Mouse (Mus musculus) ES-Bruce4 (cell line): ENCODE measurements around the gene Vps37b.

Source experiments
- CTCF ChIP-seq: IDR thresholded peaks from one replicate; pipeline ENCODE4 v1.8.1; 2011; ENCODE audit warnings: low read depth, low read length
- EP300 ChIP-seq: IDR thresholded peaks from 2 replicates; pipeline ENCODE4 v1.6.1; 2011; ENCODE audit warnings: low read depth, low read length; ENCODE audit not compliant: insufficient read depth
- POLR2A ChIP-seq: IDR thresholded peaks from one replicate; pipeline ENCODE4 v1.8.1; 2011; ENCODE audit warnings: low read length; ENCODE audit not compliant: insufficient read depth

DNA sequence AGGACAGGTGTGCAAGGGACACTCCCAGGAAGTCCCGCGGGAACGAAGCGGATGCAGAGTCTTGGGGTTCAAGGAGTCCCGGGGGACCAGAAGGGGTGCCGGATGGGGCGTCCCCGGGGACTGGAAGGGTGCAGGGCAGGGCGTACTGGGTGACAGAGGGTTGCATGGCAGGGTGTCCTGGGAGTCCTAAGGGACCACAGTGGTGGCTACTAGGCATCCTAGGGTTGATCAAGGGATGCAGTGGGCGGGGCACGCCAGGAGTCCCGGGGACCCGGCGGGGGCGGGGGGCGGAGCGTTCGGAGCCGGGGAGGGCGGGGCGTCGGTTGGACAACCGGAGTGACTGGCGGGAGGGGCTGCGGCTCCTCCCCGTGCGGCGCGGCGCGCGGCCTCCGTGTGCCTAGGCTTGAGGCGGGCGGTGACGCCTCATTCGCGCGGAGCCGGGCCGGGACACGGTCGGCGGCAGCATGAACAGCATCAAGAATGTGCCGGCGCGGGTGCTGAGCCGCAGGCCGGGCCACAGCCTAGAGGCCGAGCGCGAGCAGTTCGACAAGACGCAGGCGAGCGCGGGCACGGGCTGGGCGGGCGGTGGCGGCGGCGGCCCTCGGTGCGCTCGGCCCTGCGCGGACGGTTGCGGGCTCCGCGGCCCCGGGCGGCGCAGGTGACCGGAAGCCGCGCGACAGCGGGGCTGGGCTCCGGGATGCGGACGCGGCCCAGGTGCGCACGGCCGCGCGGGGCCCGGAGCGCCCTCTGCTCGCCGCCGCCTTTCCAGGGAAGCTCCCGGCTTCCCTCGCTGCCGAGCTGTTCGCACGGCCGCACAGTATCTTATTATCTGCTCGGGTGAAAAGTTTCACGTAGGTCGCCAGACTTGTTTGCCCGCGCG, 58.5 kb downstream of the Vps37b start, which contains the start of gene Hip1r:
- no peak for TF ChIP-seq EP300
- no peak for TF ChIP-seq CTCF
- peak; percentile 12 for TF ChIP-seq POLR2A
